Mouse (Mus musculus): Measurements from ENCODE around the gene Zkscan2.

Zkscan2 gene

GRCm38 (mm10) chr7:123500239-123501219, at the start of gene Zkscan2:
Zkscan2 (minus strand) TSS chr7:123500449.
- DNase-seq = peak; percentile 33 to 44

- DNase-seq = no peak
These were observed 28.9 kb upstream of the Zkscan2 start for GRCm38 (mm10) chr7:123529190-123529589.

- DNase-seq = no peak
These were observed 25.5 kb upstream of the Zkscan2 start for GRCm38 (mm10) chr7:123525761-123526160.

GRCm38 (mm10) chr7:123524218-123524861, 24.1 kb upstream of the Zkscan2 start:
- DNase-seq = peak; percentile 36 to 52

GRCm38 (mm10) chr7:123507946-123508345, 7.7 kb upstream of the Zkscan2 start:
- DNase-seq = no peak

- peak; percentile 28 to 37 for DNase-seq
These were observed 3.1 kb upstream of the Zkscan2 start for GRCm38 (mm10) chr7:123503358-123503757.

GRCm38 (mm10) chr7:123499481-123500238, 589 bp downstream of the Zkscan2 start:
- DNase-seq = no peak

GRCm38 (mm10) chr7:123487703-123488102, 12.5 kb downstream of the Zkscan2 start:
- no peak for DNase-seq

- DNase-seq = no peak
These were observed 32.3 kb downstream of the Zkscan2 start for GRCm38 (mm10) chr7:123467961-123468360.

GRCm38 (mm10) chr7:123465692-123466387, 34.4 kb downstream of the Zkscan2 start:
- peak; percentile 62 for DNase-seq

- DNase-seq = no peak
These were observed 36.7 kb downstream of the Zkscan2 start for GRCm38 (mm10) chr7:123463569-123463968.

- peak; percentile 12 to 18 for DNase-seq
These were observed 38.2 kb downstream of the Zkscan2 start, which contains the start of gene Aqp8 for GRCm38 (mm10) chr7:123462070-123462501. Aqp8 (plus strand) TSS chr7:123462291.

GRCm38 (mm10) chr7:123461316-123461715, 38.9 kb downstream of the Zkscan2 start:
- no peak for DNase-seq

- DNase-seq = no peak
These were observed 41.0 kb downstream of the Zkscan2 start for GRCm38 (mm10) chr7:123459247-123459646.

- no peak for DNase-seq
These were observed 41.9 kb downstream of the Zkscan2 start for GRCm38 (mm10) chr7:123458309-123458708.

- no peak for DNase-seq
These were observed 45.2 kb downstream of the Zkscan2 start for GRCm38 (mm10) chr7:123455088-123455487.

GRCm38 (mm10) chr7:123453066-123453465, 47.2 kb downstream of the Zkscan2 start:
- no peak for DNase-seq

- DNase-seq = no peak
These were observed 47.7 kb downstream of the Zkscan2 start for GRCm38 (mm10) chr7:123452551-123452950.

GRCm38 (mm10) chr7:123450515-123450914, 49.7 kb downstream of the Zkscan2 start:
- no peak for DNase-seq

GRCm38 (mm10) chr7:123449676-123450075, 50.6 kb downstream of the Zkscan2 start:
- DNase-seq = no peak

- DNase-seq = no peak
These were observed 51.5 kb downstream of the Zkscan2 start for GRCm38 (mm10) chr7:123448794-123449193.

GRCm38 (mm10) chr7:123442079-123442478, 58.2 kb downstream of the Zkscan2 start:
- DNase-seq = no peak

Measured in B cell, adult 2 months (primary cell).